Mouse (Mus musculus): ENCODE results near the gene Tmem208.

DNA sequence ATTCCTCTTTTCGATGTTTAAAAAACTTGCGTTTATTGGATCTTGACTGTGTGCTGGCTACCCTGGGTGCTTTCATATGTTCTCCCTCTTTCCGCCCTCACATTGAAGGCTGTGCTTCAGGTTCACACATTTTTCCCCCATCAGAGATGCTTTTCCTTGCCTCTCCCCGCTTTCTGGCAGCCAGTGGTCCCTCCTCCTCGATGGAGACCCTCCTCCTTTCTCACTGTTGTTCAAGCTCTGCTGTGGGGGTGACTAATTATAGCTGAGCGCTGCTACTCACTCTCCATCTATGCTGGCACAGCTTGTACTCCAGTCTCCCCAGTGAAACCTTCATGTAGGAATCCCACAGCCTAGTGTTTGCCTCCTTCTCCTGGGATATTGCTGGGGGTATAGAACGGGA, 24.0 kb downstream of the Tmem208 start:
- TF ChIP-seq CTCF (IDR thresholded peaks at IDR 0.05) (no peak), EP300 (IDR thresholded peaks at IDR 0.05) (no peak)
